Mouse (Mus musculus) hindbrain, embryonic 13.5 days (tissue): ENCODE results near the gene Hps5. TPM values are rescaled to one million over a fixed set of nuclear protein-coding genes. Genes with fewer than 3 reads are reported as not detected.

Source experiments
- ATAC-seq: fragments of 200-750 bp; cut with Nextera tagmentation; 2 replicates; pipeline ENCODE4 v1.8.0; 2017; ENCODE audit warnings: moderate TSS enrichment; ENCODE audit not compliant: low FRiP score
- H3K27ac ChIP-seq: fragments of 300-500 bp; sonication (generic); 2 replicates; pipeline ENCODE4 v1.5.1; 2015; ENCODE audit warnings: inconsistent platforms, mild to moderate bottlenecking, moderate library complexity
- H3K27me3 ChIP-seq: fragments of 300-500 bp; sonication (generic); 2 replicates; pipeline ENCODE4 v1.6.1; 2015; ENCODE audit warnings: mild to moderate bottlenecking, inconsistent platforms
- H3K36me3 ChIP-seq: fragments of 300-500 bp; sonication (generic); 2 replicates; pipeline ENCODE4 v1.6.1; 2015; ENCODE audit warnings: mild to moderate bottlenecking, inconsistent platforms
- H3K4me1 ChIP-seq: fragments of 300-500 bp; sonication (generic); replicated peaks from 2 replicates; pipeline ENCODE4 v1.6.1; 2015; ENCODE audit warnings: inconsistent platforms
- H3K4me2 ChIP-seq: fragments of 300-500 bp; sonication (generic); 2 replicates; pipeline ENCODE4 v1.6.1; 2015; ENCODE audit warnings: inconsistent platforms, mild to moderate bottlenecking, moderate library complexity
- H3K4me3 ChIP-seq: fragments of 300-500 bp; sonication (generic); 2 replicates; pipeline ENCODE4 v1.5.1; 2015; ENCODE audit warnings: mild to moderate bottlenecking, inconsistent platforms
- H3K9ac ChIP-seq: fragments of 300-500 bp; sonication (generic); 2 replicates; pipeline ENCODE4 v1.6.1; 2015; ENCODE audit warnings: mild to moderate bottlenecking, inconsistent platforms
- H3K9me3 ChIP-seq: fragments of 300-500 bp; sonication (generic); 2 replicates; pipeline ENCODE4 v1.6.1; 2016; ENCODE audit warnings: inconsistent platforms
- WGBS: fragments of 180-500 bp; shearing (Covaris S2); methylation state at CpG from one replicate; pipeline ENCODE4 v1.1.7; 2015; 5-methylcytosine and 5-hydroxymethylcytosine counted together
- polyA plus RNA-seq: library from polyadenylated mRNA; unstranded; fragments of >200 nt; fragmentation: Nextera tagmentation; extraction: Ambion mirVana; gene quantifications from 2 replicates; pipeline ENCODE4 v1.2.1, GENCODE M21; 2015

The Hps5 gene
- 15.6 and 16.3 TPM in 2 replicates for polyA plus RNA-seq

- peaks cover 9% of the 10 kb centered on the region for H3K36me3 ChIP-seq
- ATAC-seq: peak; percentile 99
Observed at GRCm38 (mm10) chr7:46795287-46796205, at the start of gene Hps5, which contains the start of gene Gtf2h1. TSS of gene Hps5 (minus strand) at chr7:46796064. TSS of gene Gtf2h1 (plus strand) at chr7:46796103.

GRCm38 (mm10) chr7:46845211-46845977 is 49.5 kb upstream of the Hps5 start:
- peak; percentile 82 for ATAC-seq
- Histone ChIP-seq H3K4me3 (peak overlapping the region; percentile 76), H3K27me3 (peaks cover 23% of the 10 kb centered on the region), H3K36me3 (peaks cover 14% of the 10 kb centered on the region), H3K9me3 (no peaks in the 10 kb centered on the region), H3K4me2 (peak overlapping the region; percentile 95), H3K4me1 (peaks cover 22% of the 10 kb centered on the region), H3K9ac (peak overlapping the region; percentile 87), H3K27ac (peak overlapping the region; percentile 84)
- WGBS: under 1% methylated on average over 51 of the region's 51 CpGs

More at GRCm38 (mm10) chr7:46795287-46796205, at the start of gene Hps5, which contains the start of gene Gtf2h1:
- H3K27ac ChIP-seq: peak within 1 kb of the TSS; percentile 86
- peak within 1 kb of the TSS; percentile 93 for H3K4me3 ChIP-seq
- WGBS: under 1% methylated on average over 62 of the region's 75 CpGs
- peak within 1 kb of the TSS; percentile 95 for H3K9ac ChIP-seq
- peak within 1 kb of the TSS; percentile 96 for H3K4me2 ChIP-seq
- H3K4me1 ChIP-seq: peaks cover 42% of the 10 kb centered on the region
- no peaks in the 10 kb centered on the region for H3K9me3 ChIP-seq
- H3K27me3 ChIP-seq: no peaks in the 10 kb centered on the region

GRCm38 (mm10) chr7:46843576-46843975 is 47.7 kb upstream of the Hps5 start:
- 88% methylated on average over 4 of the region's 4 CpGs for WGBS
- H3K4me1 ChIP-seq: peaks cover 32% of the 10 kb centered on the region
- no peak overlapping the region for H3K4me3 ChIP-seq
- 0 out of 2 replicates have a peak overlapping the region, but pooled peaks have one; percentile 4 for H3K9ac ChIP-seq
- H3K27ac ChIP-seq: no peak overlapping the region
- peaks cover 27% of the 10 kb centered on the region for H3K27me3 ChIP-seq
- no peaks in the 10 kb centered on the region; the same call in 1 of the 2 replicates for H3K36me3 ChIP-seq
- H3K9me3 ChIP-seq: no peaks in the 10 kb centered on the region
- no peak for ATAC-seq
- H3K4me2 ChIP-seq: no peak overlapping the region

GRCm38 (mm10) chr7:46842278-46842677 is 46.4 kb upstream of the Hps5 start:
- Histone ChIP-seq H3K9ac (no peak overlapping the region), H3K9me3 (no peaks in the 10 kb centered on the region), H3K27me3 (peaks cover 27% of the 10 kb centered on the region), H3K4me3 (no peak overlapping the region), H3K27ac (no peak overlapping the region), H3K36me3 (no peaks in the 10 kb centered on the region), H3K4me1 (peaks cover 38% of the 10 kb centered on the region), H3K4me2 (no peak overlapping the region)
- no peak for ATAC-seq
- WGBS: 34% methylated on average over 5 of the region's 5 CpGs

- no peak for ATAC-seq
- Histone ChIP-seq H3K27ac (no peak within 1 kb of the TSS), H3K4me3 (no peak within 1 kb of the TSS), H3K9me3 (no peaks in the 10 kb centered on the region), H3K4me2 (no peak within 1 kb of the TSS), H3K4me1 (peaks cover 27% of the 10 kb centered on the region), H3K36me3 (no peaks in the 10 kb centered on the region), H3K9ac (no peak within 1 kb of the TSS), H3K27me3 (peaks cover 27% of the 10 kb centered on the region)
- WGBS: 34% methylated on average over 6 of the region's 6 CpGs
Observed at GRCm38 (mm10) chr7:46840787-46841525, 45.1 kb upstream of the Hps5 start, which contains the start of gene Ldha. TSS of gene Ldha (plus strand) at chr7:46841475.

GRCm38 (mm10) chr7:46840326-46840725 is 44.5 kb upstream of the Hps5 start:
- Histone ChIP-seq H3K9me3 (no peaks in the 10 kb centered on the region), H3K4me3 (no peak overlapping the region), H3K4me2 (no peak overlapping the region), H3K4me1 (peaks cover 29% of the 10 kb centered on the region), H3K27me3 (peaks cover 27% of the 10 kb centered on the region), H3K9ac (no peak overlapping the region), H3K36me3 (no peaks in the 10 kb centered on the region), H3K27ac (no peak overlapping the region)
- 59% methylated on average over 4 of the region's 4 CpGs for WGBS
- ATAC-seq: no peak

- WGBS: 75% methylated on average over 5 of the region's 5 CpGs
- ATAC-seq: no peak
- no peak overlapping the region for H3K4me2 ChIP-seq
- peaks cover 27% of the 10 kb centered on the region for H3K27me3 ChIP-seq
- H3K27ac ChIP-seq: no peak overlapping the region
- no peak overlapping the region for H3K4me3 ChIP-seq
- no peaks in the 10 kb centered on the region for H3K36me3 ChIP-seq
- H3K9ac ChIP-seq: no peak overlapping the region
- no peaks in the 10 kb centered on the region for H3K9me3 ChIP-seq
- H3K4me1 ChIP-seq: peaks cover 29% of the 10 kb centered on the region
Observed at GRCm38 (mm10) chr7:46839861-46840260, 44.0 kb upstream of the Hps5 start.

- Histone ChIP-seq H3K4me1 (peaks cover 29% of the 10 kb centered on the region), H3K27ac (no peak overlapping the region), H3K9me3 (no peaks in the 10 kb centered on the region), H3K4me2 (no peak overlapping the region), H3K9ac (no peak overlapping the region), H3K4me3 (no peak overlapping the region), H3K27me3 (peaks cover 27% of the 10 kb centered on the region), H3K36me3 (no peaks in the 10 kb centered on the region)
- ATAC-seq: no peak
- WGBS: 38% methylated on average over 7 of the region's 7 CpGs
Observed at GRCm38 (mm10) chr7:46839446-46839845, 43.6 kb upstream of the Hps5 start.

GRCm38 (mm10) chr7:46838891-46839302 is 43.0 kb upstream of the Hps5 start:
- no peaks in the 10 kb centered on the region for H3K9me3 ChIP-seq
- peak; percentile 43; the same call in 1 of the 2 replicates for ATAC-seq
- 8% methylated on average over 8 of the region's 8 CpGs for WGBS
- no peak overlapping the region for H3K4me3 ChIP-seq
- no peaks in the 10 kb centered on the region for H3K36me3 ChIP-seq
- H3K27ac ChIP-seq: 0 out of 2 replicates have a peak overlapping the region, but pooled peaks have one; percentile 62
- peaks cover 29% of the 10 kb centered on the region for H3K4me1 ChIP-seq
- peak overlapping the region; percentile 32 for H3K4me2 ChIP-seq
- no peak overlapping the region for H3K9ac ChIP-seq
- H3K27me3 ChIP-seq: peaks cover 23% of the 10 kb centered on the region

- Histone ChIP-seq H3K4me1 (peaks cover 29% of the 10 kb centered on the region), H3K4me3 (no peak overlapping the region), H3K27me3 (peaks cover 20% of the 10 kb centered on the region), H3K9me3 (no peaks in the 10 kb centered on the region), H3K9ac (no peak overlapping the region), H3K4me2 (no peak overlapping the region), H3K27ac (peak overlapping the region; percentile 62), H3K36me3 (no peaks in the 10 kb centered on the region)
- 2% methylated on average over 8 of the region's 9 CpGs for WGBS
- peak; percentile 36; the same call in 1 of the 2 replicates for ATAC-seq
Observed at GRCm38 (mm10) chr7:46838104-46838671, 42.3 kb upstream of the Hps5 start.

GRCm38 (mm10) chr7:46837073-46837472 is 41.2 kb upstream of the Hps5 start:
- Histone ChIP-seq H3K36me3 (no peaks in the 10 kb centered on the region), H3K9ac (no peak overlapping the region), H3K4me1 (peaks cover 29% of the 10 kb centered on the region), H3K27me3 (peaks cover 16% of the 10 kb centered on the region), H3K9me3 (no peaks in the 10 kb centered on the region), H3K4me3 (no peak overlapping the region), H3K27ac (no peak overlapping the region), H3K4me2 (no peak overlapping the region)
- ATAC-seq: no peak
- 39% methylated on average over 5 of the region's 5 CpGs for WGBS
